16 mouse cellular contexts compared by ENCODE assay signal in the genomic region with DNA sequence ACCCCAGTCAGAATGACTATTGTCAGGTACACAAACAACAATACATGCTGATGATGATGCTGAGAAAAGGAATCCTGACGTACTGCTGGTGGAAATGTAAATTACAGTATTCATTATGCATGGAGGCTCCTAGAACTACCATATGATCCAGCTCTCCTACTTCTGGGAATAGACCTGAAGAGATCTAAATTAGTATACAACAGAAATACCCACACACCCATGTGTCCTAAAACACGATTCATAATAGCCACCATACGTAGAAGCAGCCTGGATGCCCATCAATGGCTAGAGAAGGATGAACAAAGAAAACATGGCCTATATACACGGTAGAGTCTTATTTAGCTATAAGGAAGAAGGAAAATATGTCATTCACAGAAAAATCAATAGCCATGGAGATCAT.
"Had no signal": no experiment of that assay in that cellular context is flagged by ENCODE, and none has a peak within 500 bp of the region (broad histone marks: within the 10 kb centered on the region; RNA-seq: fewer than 3 reads in every experiment).

No protein-coding gene starts in this region.

- DNase-seq: retina, postnatal 1 day; right cerebral cortex, adult 18-20 months; right cerebral cortex, postnatal 14 days; right cerebral cortex, postnatal 25 days; right cerebral cortex, postnatal 4 days; thymus, adult 18-20 months; thymus, adult 2 months; thymus, postnatal 14 days; thymus, postnatal 25 days; thymus, postnatal 36 days; thymus, postnatal 4 days had no signal

- H3K4me3 ChIP-seq: neural tube, embryonic 12.5 days; neural tube, embryonic 13.5 days; neural tube, embryonic 15.5 days; stomach, embryonic 15.5 days had no signal

- H3K27ac ChIP-seq: neural tube, embryonic 12.5 days; neural tube, embryonic 13.5 days; neural tube, embryonic 15.5 days; stomach, embryonic 15.5 days; stomach, postnatal 0 days had no signal
